Mouse (Mus musculus) lung, postnatal 0 days (tissue): ENCODE measurements at regions not wholly inside any gene's neighbourhood (a gene's known extent, or its start where the extent isn't known, plus 50 kb on each side); places are given as distances from the start of the nearest gene placed in this dataset.

Experiments used
- ATAC-seq: fragments of 200-750 bp; cut with Nextera tagmentation; 2 replicates; pipeline ENCODE4 v1.8.0; 2017; ENCODE audit warnings: moderate library complexity
- DNase-seq: peaks from one replicate; pipeline ENCODE4 v3.0.0-alpha.2; 2016; ENCODE audit warnings: low spot score
- H3K27ac ChIP-seq: fragments of 300-500 bp; sonication (generic); 2 replicates; pipeline ENCODE4 v1.5.1; 2014; ENCODE audit warnings: antibody characterized with exemption, mild to moderate bottlenecking, low read length, mixed read lengths
- H3K27me3 ChIP-seq: fragments of 300-500 bp; sonication (generic); replicated peaks from 2 replicates; pipeline ENCODE4 v1.6.1; 2014; ENCODE audit warnings: low read length, mixed read lengths; ENCODE audit not compliant: insufficient read depth
- H3K36me3 ChIP-seq: fragments of 300-500 bp; sonication (generic); 2 replicates; pipeline ENCODE4 v1.6.1; 2014; ENCODE audit warnings: low read length, mixed read lengths; ENCODE audit not compliant: insufficient read depth
- H3K4me1 ChIP-seq: fragments of 300-500 bp; sonication (generic); 2 replicates; pipeline ENCODE4 v1.6.1; 2014; ENCODE audit warnings: antibody characterized with exemption, low read depth, low read length, mixed read lengths; ENCODE audit not compliant: insufficient read depth
- H3K4me2 ChIP-seq: fragments of 300-500 bp; sonication (generic); replicated peaks from 2 replicates; pipeline ENCODE4 v1.6.1; 2014; ENCODE audit warnings: low read depth, mild to moderate bottlenecking, low read length, moderate library complexity, mixed read lengths
- H3K4me3 ChIP-seq: fragments of 300-500 bp; sonication (generic); 2 replicates; pipeline ENCODE4 v1.5.1; 2014; ENCODE audit warnings: low read depth, low read length
- H3K9ac ChIP-seq: fragments of 300-500 bp; sonication (generic); replicated peaks from 2 replicates; pipeline ENCODE4 v1.6.1; 2014; ENCODE audit warnings: low read depth, mild to moderate bottlenecking
- H3K9me3 ChIP-seq: fragments of 300-500 bp; sonication (generic); 2 replicates; pipeline ENCODE4 v1.6.1; 2016; ENCODE audit warnings: low read length, mixed read lengths
- CTCF ChIP-seq: IDR thresholded peaks from 2 replicates; pipeline ENCODE4 v1.5.1; 2016; ENCODE audit warnings: antibody characterized with exemption, mild to moderate bottlenecking
- EP300 ChIP-seq: IDR thresholded peaks from 2 replicates; pipeline ENCODE4 v1.6.1; 2016; ENCODE audit warnings: antibody characterized with exemption, mild to moderate bottlenecking, control low read depth
- WGBS: fragments of 180-500 bp; shearing (Covaris S2); extraction: QIAGEN DNeasy Blood & Tissue Kit; methylation state at CpG from one replicate; pipeline ENCODE4 v1.1.7; 2014; 5-methylcytosine and 5-hydroxymethylcytosine counted together

DNA sequence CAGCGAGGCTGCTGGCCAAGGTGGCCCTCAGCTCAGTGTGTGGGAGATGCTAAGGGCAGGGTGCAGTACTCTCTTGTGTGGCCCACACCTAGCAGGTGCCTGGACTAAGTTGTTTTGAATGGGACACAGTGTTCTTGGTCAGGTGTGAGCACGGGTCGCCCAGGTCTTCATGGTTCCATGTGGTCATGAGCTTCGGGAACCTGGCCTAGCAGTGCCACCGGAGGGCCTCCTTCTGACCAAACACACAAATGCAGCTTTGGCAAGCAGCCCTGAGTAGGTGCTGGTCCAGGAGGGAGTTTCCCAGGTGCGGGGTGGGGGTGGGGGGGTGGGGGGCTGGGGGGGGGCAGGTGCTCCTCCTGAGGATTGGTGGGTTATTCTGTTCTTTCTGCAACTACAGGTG lies 127.6 kb downstream of the Gadd45g start:
- Histone ChIP-seq H3K4me3 (no peak overlapping the region), H3K27me3 (no peaks in the 10 kb centered on the region), H3K36me3 (no peaks in the 10 kb centered on the region), H3K4me2 (no peak overlapping the region), H3K9me3 (no peaks in the 10 kb centered on the region), H3K4me1 (peaks cover 26% of the 10 kb centered on the region), H3K9ac (no peak overlapping the region), H3K27ac (no peak overlapping the region)
- 67% methylated on average over 5 of the region's 6 CpGs for WGBS
- TF ChIP-seq CTCF (peak; percentile 23; the same call in 1 of the 2 replicates), EP300 (no peak)
- peak; percentile 39 for DNase-seq
- ATAC-seq = no peak

DNA sequence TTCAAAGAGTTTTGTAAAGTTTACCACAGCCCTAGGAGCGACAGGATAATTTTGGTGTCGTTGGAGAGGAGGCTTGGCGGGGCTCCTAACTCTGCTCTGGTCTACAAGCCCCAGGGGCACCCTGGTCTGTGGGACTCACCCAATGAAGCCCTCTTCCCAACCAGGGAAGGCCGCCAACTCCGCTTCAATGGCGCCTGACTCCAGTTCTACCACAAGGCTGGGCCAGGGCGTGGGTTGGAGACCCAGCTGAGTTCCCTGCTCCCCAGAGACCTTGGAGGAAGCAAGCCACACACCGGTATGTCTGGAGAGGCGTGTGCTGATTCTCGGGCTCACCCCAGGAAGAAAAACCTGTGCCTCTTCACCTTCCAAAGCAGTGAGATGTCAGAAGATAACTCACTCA lies 128.9 kb downstream of the Gadd45g start:
- peaks cover 26% of the 10 kb centered on the region for H3K4me1 ChIP-seq
- 50% methylated on average over 10 of the region's 10 CpGs for WGBS
- TF ChIP-seq CTCF (no peak), EP300 (no peak)
- H3K4me2 ChIP-seq = 0 out of 2 replicates have a peak overlapping the region, but pooled peaks have one; percentile 2
- 0 out of 2 replicates have a peak overlapping the region, but pooled peaks have one; percentile 3 for H3K9ac ChIP-seq
- H3K36me3 ChIP-seq = no peaks in the 10 kb centered on the region
- H3K9me3 ChIP-seq = no peaks in the 10 kb centered on the region
- DNase-seq = no peak
- H3K27me3 ChIP-seq = no peaks in the 10 kb centered on the region
- H3K4me3 ChIP-seq = no peak overlapping the region
- ATAC-seq = no peak
- H3K27ac ChIP-seq = peak overlapping the region; percentile 85

DNA sequence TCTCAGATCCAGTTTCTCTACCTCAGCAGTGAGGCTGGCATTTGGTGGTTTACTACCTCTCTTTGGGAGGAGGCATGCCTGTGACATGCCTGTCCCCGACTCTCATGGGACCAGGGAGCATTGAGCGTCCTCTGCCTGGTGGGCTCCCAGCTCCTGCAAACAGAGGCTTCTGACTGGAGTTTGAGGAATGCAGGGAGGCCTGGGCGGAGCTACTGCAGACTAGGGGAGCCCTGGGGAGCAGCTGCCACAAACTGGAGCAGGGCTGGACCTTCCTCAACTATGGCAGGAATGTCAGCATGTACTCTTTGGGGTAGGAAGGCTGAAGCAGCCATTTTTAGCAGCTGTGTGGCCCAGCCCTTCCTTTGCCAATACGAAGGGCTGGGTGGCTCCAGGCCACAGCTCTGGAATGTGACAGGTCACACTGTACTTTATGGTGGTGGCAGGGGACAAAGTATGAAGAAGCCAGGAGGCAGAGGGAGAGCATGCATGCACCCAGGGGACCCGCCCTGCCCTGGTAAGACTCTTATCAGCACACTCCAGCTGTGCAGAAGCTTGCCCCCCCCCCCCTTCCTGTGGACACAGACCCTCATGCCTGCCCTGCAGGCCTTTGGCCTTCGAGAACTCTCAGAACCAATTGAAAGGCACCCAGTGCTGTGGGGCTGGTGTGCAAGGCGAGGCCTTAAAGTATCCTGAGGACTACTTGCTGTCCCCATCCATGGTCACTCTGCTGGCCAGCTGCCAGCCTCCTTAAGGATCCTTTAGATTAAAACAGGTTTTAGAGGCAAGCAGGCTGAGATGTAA lies 129.5 kb downstream of the Gadd45g start:
- 0 out of 2 replicates have a peak overlapping the region, but pooled peaks have one; percentile 3 for H3K9ac ChIP-seq
- WGBS = 19% methylated on average over 7 of the region's 7 CpGs
- H3K27ac ChIP-seq = peak overlapping the region; percentile 85
- H3K4me2 ChIP-seq = 0 out of 2 replicates have a peak overlapping the region, but pooled peaks have one; percentile 2
- TF ChIP-seq CTCF (no peak), EP300 (peak; percentile 85)
- no peak overlapping the region for H3K4me3 ChIP-seq
- H3K36me3 ChIP-seq = no peaks in the 10 kb centered on the region
- peak; percentile 90 for ATAC-seq
- H3K4me1 ChIP-seq = peaks cover 26% of the 10 kb centered on the region
- peak; percentile 89 for DNase-seq
- H3K9me3 ChIP-seq = no peaks in the 10 kb centered on the region
- no peaks in the 10 kb centered on the region for H3K27me3 ChIP-seq

DNA sequence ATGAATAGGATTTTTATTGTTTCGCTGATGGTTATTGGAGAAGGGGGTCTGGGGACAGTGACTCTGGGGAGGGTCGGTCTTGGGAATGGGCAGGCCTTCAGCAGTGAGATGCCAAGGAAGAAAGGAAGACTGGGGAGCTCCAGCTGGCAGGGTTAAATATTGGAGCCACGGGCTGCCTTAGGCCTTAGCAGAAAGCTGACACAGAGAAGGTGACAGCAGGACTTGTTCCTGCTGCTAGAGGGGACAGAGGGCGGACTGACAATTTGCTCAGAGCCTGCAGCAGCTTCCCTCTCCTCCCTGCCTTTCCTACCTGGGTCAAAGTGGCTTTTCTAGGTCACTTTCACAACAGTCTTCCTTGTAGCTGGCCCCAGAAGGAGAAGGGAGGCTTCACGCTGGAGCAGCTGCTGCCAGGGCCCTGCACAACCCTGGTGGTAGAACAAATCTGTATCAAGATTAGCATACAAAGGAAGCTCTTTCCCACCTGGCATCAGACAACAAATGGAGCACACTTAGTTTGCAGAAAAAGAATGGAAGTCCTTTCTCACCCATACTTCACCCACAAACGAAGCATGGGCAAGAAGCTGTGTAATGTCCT lies 130.2 kb downstream of the Gadd45g start:
- H3K4me1 ChIP-seq = peaks cover 26% of the 10 kb centered on the region
- H3K36me3 ChIP-seq = no peaks in the 10 kb centered on the region
- no peaks in the 10 kb centered on the region for H3K9me3 ChIP-seq
- H3K27me3 ChIP-seq = no peaks in the 10 kb centered on the region
- ATAC-seq = no peak
- H3K27ac ChIP-seq = peak overlapping the region; percentile 85
- H3K4me2 ChIP-seq = no peak overlapping the region
- WGBS = 46% methylated on average over 6 of the region's 6 CpGs
- H3K9ac ChIP-seq = no peak overlapping the region
- DNase-seq = peak; percentile 45
- TF ChIP-seq EP300 = no peak
- no peak for TF ChIP-seq CTCF
- H3K4me3 ChIP-seq = no peak overlapping the region

DNA sequence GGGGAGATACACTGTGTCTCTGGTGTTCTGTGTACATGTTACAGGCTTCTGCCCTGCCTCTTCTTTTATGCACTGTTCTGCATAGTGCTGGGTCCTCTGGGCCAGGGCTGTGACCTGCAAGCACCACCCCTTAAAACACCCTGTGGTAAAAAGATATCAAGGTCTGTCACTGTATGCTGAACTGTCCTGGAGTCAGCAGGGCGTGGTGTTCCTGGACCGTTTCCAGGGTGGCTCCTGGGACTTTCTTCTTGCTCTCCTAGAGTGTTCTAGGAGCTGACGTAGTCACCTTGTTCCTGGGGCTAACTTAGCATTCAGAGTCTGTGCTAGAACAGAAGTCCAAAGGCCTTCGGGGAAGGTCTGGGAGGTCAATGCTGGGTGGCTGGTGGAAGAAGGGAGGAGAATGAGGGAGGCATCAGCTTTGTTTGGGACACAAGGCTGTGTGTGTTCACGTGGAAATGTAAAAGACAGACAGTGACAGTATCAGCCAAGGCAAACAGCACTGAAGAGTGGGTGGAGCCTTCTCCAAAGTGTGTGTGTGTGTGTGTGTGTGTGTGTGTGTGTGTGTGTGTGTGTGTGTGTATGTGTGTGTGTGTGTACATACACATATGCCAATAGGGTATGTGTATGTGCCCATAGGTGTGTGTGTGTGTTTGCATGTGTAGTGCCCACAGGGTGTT lies 133.0 kb downstream of the Gadd45g start:
- Histone ChIP-seq H3K27me3 (no peaks in the 10 kb centered on the region), H3K4me3 (no peak overlapping the region), H3K36me3 (no peaks in the 10 kb centered on the region), H3K9me3 (no peaks in the 10 kb centered on the region), H3K4me2 (no peak overlapping the region), H3K9ac (no peak overlapping the region), H3K4me1 (peaks cover 20% of the 10 kb centered on the region), H3K27ac (no peak overlapping the region)
- TF ChIP-seq EP300 = no peak
- no peak for TF ChIP-seq CTCF
- WGBS = 51% methylated on average over 5 of the region's 5 CpGs
- ATAC-seq = no peak
- DNase-seq = no peak

DNA sequence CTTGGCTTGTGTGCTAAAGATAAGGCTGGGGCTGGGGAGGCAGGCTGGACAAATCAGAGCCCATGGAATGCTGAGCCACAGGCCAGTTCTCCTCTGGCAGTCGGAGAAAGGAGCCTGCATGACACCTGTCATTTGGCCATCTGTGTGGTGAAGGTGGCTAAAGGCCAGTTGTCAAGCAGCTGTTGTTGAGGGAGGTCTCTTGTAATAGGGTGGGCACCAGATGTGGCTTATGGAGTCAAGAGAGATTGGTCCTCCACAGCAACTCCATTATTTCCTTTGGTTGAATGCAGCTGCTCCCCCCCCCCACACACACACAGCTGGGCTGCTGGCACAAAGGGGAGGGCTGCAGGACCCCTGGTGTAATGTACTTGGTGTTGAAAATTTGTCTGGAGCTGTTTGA lies 133.9 kb downstream of the Gadd45g start:
- no peak overlapping the region for H3K4me2 ChIP-seq
- ATAC-seq = no peak
- H3K27ac ChIP-seq = no peak overlapping the region
- DNase-seq = no peak
- peaks cover 14% of the 10 kb centered on the region for H3K4me1 ChIP-seq
- H3K9ac ChIP-seq = no peak overlapping the region
- WGBS = 39% methylated on average over 1 of the region's 1 CpGs
- no peaks in the 10 kb centered on the region for H3K36me3 ChIP-seq
- no peak overlapping the region for H3K4me3 ChIP-seq
- no peaks in the 10 kb centered on the region for H3K27me3 ChIP-seq
- TF ChIP-seq CTCF = no peak
- no peak for TF ChIP-seq EP300
- no peaks in the 10 kb centered on the region for H3K9me3 ChIP-seq
